Mouse (Mus musculus) erythroblast, embryonic 14.5 days (primary cell): ENCODE results near the gene Sgcd. TPM values are rescaled to one million over a fixed set of nuclear protein-coding genes. Genes with fewer than 3 reads are reported as not detected.
"Not testable (repeated sequence)": the region's sequence is repeated elsewhere in the genome, so short reads cannot be mapped to it uniquely, and the experiment has no call there.

Experiments used
- H3K27me3 ChIP-seq: 2 replicates; pipeline ENCODE4 v1.6.1; 2012; ENCODE audit warnings: inconsistent platforms; ENCODE audit not compliant: control insufficient read depth
- H3K36me3 ChIP-seq: 2 replicates; pipeline ENCODE4 v1.6.1; 2012; ENCODE audit warnings: mild to moderate bottlenecking, inconsistent platforms; ENCODE audit not compliant: control insufficient read depth
- H3K4me1 ChIP-seq: 2 replicates; pipeline ENCODE4 v1.6.1; 2012; ENCODE audit warnings: inconsistent platforms; ENCODE audit not compliant: control insufficient read depth
- H3K4me3 ChIP-seq: replicated peaks from 2 replicates; pipeline ENCODE3; 2012; ENCODE audit warnings: moderate library complexity, mild to moderate bottlenecking, inconsistent platforms
- H3K9me3 ChIP-seq: 2 replicates; pipeline ENCODE4 v1.6.1; 2012; ENCODE audit warnings: low read length, inconsistent platforms, mixed read lengths; ENCODE audit not compliant: control insufficient read depth
- GATA1 ChIP-seq: IDR thresholded peaks from 2 replicates; pipeline ENCODE4 v1.6.1; 2012; ENCODE audit warnings: low read length, inconsistent platforms, mixed read lengths
- TAL1 ChIP-seq: IDR thresholded peaks from 3 replicates; pipeline ENCODE4 v1.6.1; 2012; ENCODE audit warnings: low read length, inconsistent platforms, mixed read lengths
- polyA plus RNA-seq: library from polyadenylated mRNA; stranded (reverse); fragments of >175 nt; gene quantifications from 2 replicates; pipeline ENCODE4 v1.2.3, GENCODE M21; 2012

Gene Sgcd
- polyA plus RNA-seq, 1 experiment: not detected

- no peaks in the 10 kb centered on the region for H3K36me3 ChIP-seq
- no peaks in the 10 kb centered on the region for H3K9me3 ChIP-seq
- no peak for TF ChIP-seq GATA1
- no peak for TF ChIP-seq TAL1
- H3K4me1 ChIP-seq: no peaks in the 10 kb centered on the region
- no peak overlapping the region for H3K4me3 ChIP-seq
- no peaks in the 10 kb centered on the region for H3K27me3 ChIP-seq
These were observed 420.3 kb downstream of the Sgcd start for GRCm38 (mm10) chr11:47568488-47568887.

DNA sequence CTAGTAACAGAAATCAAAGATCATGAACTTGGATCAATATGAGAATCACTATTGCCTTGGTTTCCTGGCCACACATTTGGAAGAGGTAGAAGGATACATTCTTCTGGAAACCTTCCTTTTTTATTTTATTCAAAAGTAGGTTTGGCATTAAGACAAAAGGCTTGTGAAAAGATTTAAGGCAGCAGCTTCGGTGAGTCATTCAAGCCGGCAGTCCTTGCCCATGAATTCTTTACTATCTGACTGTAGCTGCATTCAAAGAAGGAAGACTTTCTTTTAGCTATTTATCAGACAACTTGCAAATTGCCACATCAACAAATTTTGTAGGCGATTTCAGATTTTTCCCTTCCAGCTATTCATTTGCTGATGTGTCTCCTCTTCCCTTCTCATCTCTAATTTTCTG, 422.6 kb downstream of the Sgcd start:
- H3K9me3 ChIP-seq: no peaks in the 10 kb centered on the region
- no peaks in the 10 kb centered on the region for H3K27me3 ChIP-seq
- H3K4me3 ChIP-seq: no peak overlapping the region
- TF ChIP-seq GATA1 (no peak), TAL1 (no peak)
- H3K4me1 ChIP-seq: no peaks in the 10 kb centered on the region
- no peaks in the 10 kb centered on the region for H3K36me3 ChIP-seq

GRCm38 (mm10) chr11:47524845-47525244, 463.9 kb downstream of the Sgcd start:
- no peaks in the 10 kb centered on the region; the same call in 1 of the 2 replicates for H3K9me3 ChIP-seq
- no peaks in the 10 kb centered on the region for H3K36me3 ChIP-seq
- no peaks in the 10 kb centered on the region for H3K4me1 ChIP-seq
- H3K4me3 ChIP-seq: no peak overlapping the region
- no peaks in the 10 kb centered on the region for H3K27me3 ChIP-seq
- TF ChIP-seq TAL1 (no peak), GATA1 (no peak)

- TF ChIP-seq GATA1 (no peak), TAL1 (no peak)
- Histone ChIP-seq H3K27me3 (no peaks in the 10 kb centered on the region), H3K9me3 (no peaks in the 10 kb centered on the region), H3K4me1 (no peaks in the 10 kb centered on the region), H3K36me3 (no peaks in the 10 kb centered on the region), H3K4me3 (no peak overlapping the region)
These were observed 480.7 kb downstream of the Sgcd start for GRCm38 (mm10) chr11:47508047-47508446.

DNA sequence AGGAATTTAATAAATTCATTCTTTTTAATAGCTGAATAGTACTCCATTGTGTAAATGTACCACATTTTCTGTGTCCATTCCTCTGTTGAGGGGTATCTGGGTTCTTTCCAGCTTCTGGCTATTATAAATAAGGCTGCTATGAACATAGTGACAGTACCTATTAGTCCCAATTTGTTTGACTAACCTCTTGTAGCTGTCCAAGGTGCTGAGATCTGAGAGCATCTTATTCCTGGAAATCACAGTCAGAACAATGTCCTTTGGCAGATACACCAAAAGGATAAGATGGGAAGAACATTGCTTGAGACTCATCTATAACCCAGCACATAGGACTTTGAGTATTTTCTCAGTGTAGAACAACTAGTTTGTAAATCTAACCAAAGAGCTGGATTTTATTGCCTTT, 485.5 kb downstream of the Sgcd start:
- not testable (repeated sequence) for H3K4me3 ChIP-seq

GRCm38 (mm10) chr11:47473493-47474230, 515.1 kb downstream of the Sgcd start:
- no peaks in the 10 kb centered on the region for H3K27me3 ChIP-seq
- H3K4me3 ChIP-seq: no peak overlapping the region
- no peak for TF ChIP-seq TAL1
- no peak for TF ChIP-seq GATA1
- H3K9me3 ChIP-seq: peaks cover under 1% of the 10 kb centered on the region; the same call in 1 of the 2 replicates
- H3K4me1 ChIP-seq: no peaks in the 10 kb centered on the region
- H3K36me3 ChIP-seq: no peaks in the 10 kb centered on the region

More for the DNA sequence above, 485.5 kb downstream of the Sgcd start:
- not testable (repeated sequence) for H3K36me3 ChIP-seq, H3K27me3 ChIP-seq, H3K9me3 ChIP-seq, H3K4me1 ChIP-seq

DNA sequence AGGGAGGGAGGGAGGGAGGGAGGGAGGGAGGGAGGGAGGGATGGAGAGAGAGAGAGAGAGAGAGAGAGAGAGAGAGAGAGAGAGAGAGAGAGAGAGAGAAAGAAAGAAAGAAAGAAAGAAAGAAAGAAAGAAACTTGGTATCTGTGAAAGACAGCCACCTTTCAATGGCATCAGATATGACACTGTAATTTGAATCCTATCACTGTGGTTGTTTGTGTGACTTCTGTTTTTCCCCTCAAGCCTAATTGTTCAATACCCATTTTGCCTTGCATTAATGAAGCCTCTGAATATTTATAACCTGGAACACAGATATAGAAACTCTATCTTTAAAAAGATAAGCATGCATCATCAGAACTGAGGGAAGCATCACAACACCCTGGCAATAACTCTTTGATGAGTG, 528.1 kb downstream of the Sgcd start:
- H3K27me3 ChIP-seq, H3K4me1 ChIP-seq, H3K36me3 ChIP-seq, H3K4me3 ChIP-seq, H3K9me3 ChIP-seq: not testable (repeated sequence)

- no peaks in the 10 kb centered on the region for H3K36me3 ChIP-seq
- H3K4me3 ChIP-seq: no peak overlapping the region
- H3K4me1 ChIP-seq: no peaks in the 10 kb centered on the region
- no peaks in the 10 kb centered on the region for H3K9me3 ChIP-seq
- TF ChIP-seq TAL1 (no peak), GATA1 (no peak)
- H3K27me3 ChIP-seq: no peaks in the 10 kb centered on the region
These were observed 528.6 kb downstream of the Sgcd start for GRCm38 (mm10) chr11:47460149-47460548.

DNA sequence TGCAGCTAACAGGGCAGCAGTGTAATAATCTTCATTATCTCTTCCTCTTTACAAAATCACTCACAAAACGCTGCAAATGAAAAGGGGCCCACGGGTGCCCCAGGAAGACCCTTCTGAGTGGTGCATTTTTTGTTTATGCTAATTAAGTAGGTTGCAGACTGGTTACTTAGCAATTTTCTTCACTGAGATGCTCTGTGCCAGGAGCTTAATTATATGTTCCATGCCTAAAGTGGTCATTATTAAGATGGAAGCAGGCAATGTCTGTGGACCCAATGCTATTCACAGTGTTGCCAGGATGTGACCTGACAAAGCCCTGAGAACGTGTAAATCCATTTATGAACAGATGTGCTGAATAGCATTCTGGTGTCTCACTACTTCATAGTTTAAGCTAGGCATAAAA, 529.6 kb downstream of the Sgcd start:
- no peaks in the 10 kb centered on the region for H3K4me1 ChIP-seq
- no peak overlapping the region for H3K4me3 ChIP-seq
- H3K9me3 ChIP-seq: no peaks in the 10 kb centered on the region
- no peaks in the 10 kb centered on the region for H3K27me3 ChIP-seq
- TF ChIP-seq GATA1 (no peak), TAL1 (no peak)
- H3K36me3 ChIP-seq: no peaks in the 10 kb centered on the region

GRCm38 (mm10) chr11:47447790-47448189, 541.0 kb downstream of the Sgcd start:
- no peak overlapping the region for H3K4me3 ChIP-seq
- no peaks in the 10 kb centered on the region for H3K36me3 ChIP-seq
- H3K9me3 ChIP-seq: no peaks in the 10 kb centered on the region
- H3K27me3 ChIP-seq: no peaks in the 10 kb centered on the region
- TF ChIP-seq TAL1: no peak
- no peak for TF ChIP-seq GATA1
- H3K4me1 ChIP-seq: no peaks in the 10 kb centered on the region
